Mouse (Mus musculus): ENCODE measurements around the gene Cmtm7.

DNA sequence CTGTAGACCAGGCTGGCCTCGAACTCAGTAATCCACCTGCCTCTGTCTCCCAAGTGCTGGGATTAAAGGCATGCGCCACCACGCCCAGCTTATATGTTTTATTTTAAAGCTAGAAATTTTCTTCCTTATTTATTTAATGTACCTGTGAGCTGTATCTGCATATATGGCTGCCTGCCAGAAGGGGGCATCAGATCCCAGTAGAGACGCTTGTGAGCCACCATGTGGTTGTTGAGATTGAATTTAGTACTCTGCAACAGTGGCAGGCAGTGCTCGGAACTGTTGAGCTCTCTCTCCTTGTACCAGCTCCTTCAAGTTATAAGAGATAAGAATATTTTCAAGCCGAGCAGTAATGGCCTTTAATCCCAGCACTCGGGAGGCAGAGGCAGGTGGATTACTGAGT lies 71.3 kb downstream of the Cmtm7 start:
- peak; percentile 66 for TF ChIP-seq CTCF (IDR thresholded peaks at IDR 0.05; ENCODE audit: low read depth)
- no peak for TF ChIP-seq EP300 (IDR thresholded peaks at IDR 0.05; ENCODE audit: low read depth)

All from liver, embryonic 14.5 days (tissue).